Mouse (Mus musculus) stomach, embryonic 14.5 days (tissue): Measurements from ENCODE around the gene Napa. TPM values are rescaled to one million over a fixed set of nuclear protein-coding genes. Genes with fewer than 3 reads are reported as not detected.

ENCODE experiments used
- ATAC-seq: fragments of 200-750 bp; cut with Nextera tagmentation; 2 replicates; pipeline ENCODE4 v1.8.0; 2017; ENCODE audit warnings: low read depth, moderate TSS enrichment; ENCODE audit not compliant: insufficient number of reproducible peaks, insufficient read depth, low FRiP score
- H3K27ac ChIP-seq: fragments of 300-500 bp; sonication (generic); 2 replicates; pipeline ENCODE4 v1.5.1; 2014; ENCODE audit warnings: mild to moderate bottlenecking, low read length, moderate library complexity, mixed read lengths
- H3K27me3 ChIP-seq: fragments of 300-500 bp; sonication (generic); 2 replicates; pipeline ENCODE4 v1.6.1; 2014; ENCODE audit warnings: low read length, control low read depth, mixed read lengths; ENCODE audit not compliant: control insufficient read depth, insufficient read depth
- H3K36me3 ChIP-seq: fragments of 300-500 bp; sonication (generic); 2 replicates; pipeline ENCODE4 v1.6.1; 2014; ENCODE audit warnings: mild to moderate bottlenecking, control low read depth, low read length, moderate library complexity, mixed read lengths; ENCODE audit not compliant: control insufficient read depth, insufficient read depth
- H3K4me1 ChIP-seq: fragments of 300-500 bp; sonication (generic); 2 replicates; pipeline ENCODE4 v1.6.1; 2014; ENCODE audit warnings: low read length, control low read depth, mixed read lengths; ENCODE audit not compliant: control insufficient read depth, insufficient read depth
- H3K4me2 ChIP-seq: fragments of 300-500 bp; sonication (generic); replicated peaks from 2 replicates; pipeline ENCODE4 v1.6.1; 2014; ENCODE audit warnings: low read depth, low read length, control low read depth
- H3K4me3 ChIP-seq: fragments of 300-500 bp; sonication (generic); 2 replicates; pipeline ENCODE4 v1.5.1; 2014; ENCODE audit warnings: low read depth, low read length, control low read depth
- H3K9ac ChIP-seq: fragments of 300-500 bp; sonication (generic); replicated peaks from 2 replicates; pipeline ENCODE4 v1.6.1; 2014; ENCODE audit warnings: low read depth, mild to moderate bottlenecking, control low read depth, low read length, moderate library complexity, mixed read lengths
- H3K9me3 ChIP-seq: fragments of 300-500 bp; sonication (generic); 2 replicates; pipeline ENCODE4 v1.6.1; 2016; ENCODE audit warnings: low read depth, low read length, control low read depth; ENCODE audit not compliant: control insufficient read depth
- WGBS: fragments of 180-500 bp; shearing (Covaris S2); extraction: QIAGEN DNeasy Blood & Tissue Kit; methylation state at CpG from one replicate; pipeline ENCODE4 v1.1.7; 2014; 5-methylcytosine and 5-hydroxymethylcytosine counted together
- polyA plus RNA-seq: library from polyadenylated mRNA; unstranded; fragments of >200 nt; fragmentation: Nextera tagmentation; extraction: Ambion mirVana; gene quantifications from 2 replicates; pipeline ENCODE4 v1.2.1, GENCODE M21; 2014

Napa gene
- polyA plus RNA-seq, 1 experiment from 2014 or later: 213 TPM

DNA sequence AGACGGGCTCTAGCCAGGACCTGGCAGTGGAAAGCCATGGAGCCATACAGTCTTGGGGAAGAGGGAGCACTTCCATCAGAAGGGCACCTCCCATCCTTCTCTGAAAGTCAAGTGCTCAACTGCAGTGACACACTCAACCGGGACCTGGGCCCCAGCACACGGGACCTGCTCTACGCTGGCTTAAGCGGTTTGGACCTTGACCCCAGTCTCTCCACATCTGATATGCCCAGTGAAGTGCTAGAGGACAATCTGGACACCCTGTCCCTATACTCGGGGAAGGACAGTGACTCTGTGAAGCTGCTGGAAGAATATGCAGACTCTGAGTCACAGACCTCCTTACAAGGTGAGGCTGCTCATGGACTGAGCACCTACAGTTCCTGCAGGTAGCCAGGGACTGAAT, 26.4 kb upstream of the Napa start:
- Histone ChIP-seq H3K9me3 (no peaks in the 10 kb centered on the region), H3K4me1 (no peaks in the 10 kb centered on the region), H3K4me3 (no peak overlapping the region), H3K27ac (no peak overlapping the region), H3K27me3 (no peaks in the 10 kb centered on the region), H3K36me3 (no peaks in the 10 kb centered on the region), H3K9ac (no peak overlapping the region), H3K4me2 (no peak overlapping the region)
- ATAC-seq: no peak
- WGBS: 78% methylated on average over 6 of the region's 6 CpGs

DNA sequence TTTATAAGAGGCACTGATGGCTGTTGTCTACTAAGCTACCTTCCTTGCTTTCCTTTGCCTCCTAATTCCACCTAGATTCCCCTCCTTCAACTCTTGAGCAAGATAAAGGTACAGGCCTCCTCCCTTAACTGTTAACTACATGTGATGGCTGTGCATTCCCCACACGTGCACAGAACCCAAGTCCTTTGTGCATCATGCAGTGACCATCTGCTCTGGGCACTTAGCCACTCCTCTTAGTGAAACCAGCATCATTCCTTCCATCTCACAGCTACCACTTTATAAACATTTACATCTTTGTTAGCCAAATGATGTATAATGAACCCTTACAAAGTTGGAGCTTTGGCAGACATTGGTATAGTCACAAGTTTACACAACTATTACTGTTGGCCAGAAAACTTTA, 18.3 kb upstream of the Napa start:
- 56% methylated on average over 1 of the region's 1 CpGs for WGBS
- no peak overlapping the region for H3K4me2 ChIP-seq
- no peak overlapping the region for H3K4me3 ChIP-seq
- no peak overlapping the region for H3K27ac ChIP-seq
- H3K9me3 ChIP-seq: no peaks in the 10 kb centered on the region
- H3K27me3 ChIP-seq: no peaks in the 10 kb centered on the region
- no peaks in the 10 kb centered on the region for H3K36me3 ChIP-seq
- no peaks in the 10 kb centered on the region for H3K4me1 ChIP-seq
- no peak for ATAC-seq
- H3K9ac ChIP-seq: no peak overlapping the region

DNA sequence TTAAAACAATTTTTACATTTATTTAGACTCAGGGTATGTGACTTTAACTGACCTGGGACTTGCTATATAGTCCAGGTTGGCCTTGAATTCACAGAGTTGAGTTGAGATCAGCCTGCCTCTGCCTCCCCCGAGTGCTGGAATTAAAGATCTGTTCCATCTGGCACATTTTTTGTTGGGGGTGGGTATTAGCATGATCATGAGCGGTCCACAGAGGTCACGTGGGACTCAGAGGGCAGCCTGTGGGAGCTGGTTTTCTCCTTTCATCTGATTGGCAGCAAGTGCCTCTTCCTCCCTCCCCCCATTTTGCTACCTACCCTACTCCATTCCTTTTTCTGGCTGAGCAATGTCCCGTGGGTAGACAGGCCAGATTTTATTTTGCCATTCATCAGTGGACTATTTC, 17.7 kb upstream of the Napa start:
- no peak for ATAC-seq
- H3K4me1 ChIP-seq: no peaks in the 10 kb centered on the region
- H3K4me2 ChIP-seq: no peak overlapping the region
- H3K27ac ChIP-seq: no peak overlapping the region
- WGBS: 66% methylated on average over 4 of the region's 4 CpGs
- no peaks in the 10 kb centered on the region for H3K27me3 ChIP-seq
- H3K36me3 ChIP-seq: no peaks in the 10 kb centered on the region
- no peaks in the 10 kb centered on the region for H3K9me3 ChIP-seq
- no peak overlapping the region for H3K9ac ChIP-seq
- H3K4me3 ChIP-seq: no peak overlapping the region

DNA sequence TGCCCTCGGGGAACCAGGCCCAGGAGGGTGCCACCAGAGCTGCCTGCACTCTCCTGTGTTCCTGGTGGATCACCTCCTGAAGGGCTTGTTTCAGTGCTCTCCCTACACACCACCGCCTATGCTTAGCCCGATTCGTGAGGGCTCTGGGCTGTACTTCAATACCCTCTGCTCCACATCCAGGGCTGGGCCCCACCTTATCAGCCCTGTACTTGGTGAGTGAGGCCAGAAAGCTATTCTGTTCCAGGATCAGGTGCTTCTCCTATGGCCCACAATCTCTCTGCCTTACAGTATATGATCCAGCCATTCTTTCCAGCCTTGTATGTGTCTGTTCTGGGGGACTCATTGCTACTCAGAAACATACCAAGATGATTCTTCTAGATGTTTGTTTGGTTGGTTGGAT, 14.9 kb upstream of the Napa start:
- no peak for ATAC-seq
- Histone ChIP-seq H3K4me3 (no peak overlapping the region), H3K9me3 (no peaks in the 10 kb centered on the region), H3K4me2 (no peak overlapping the region), H3K9ac (no peak overlapping the region), H3K4me1 (no peaks in the 10 kb centered on the region), H3K27me3 (no peaks in the 10 kb centered on the region), H3K27ac (no peak overlapping the region), H3K36me3 (no peaks in the 10 kb centered on the region)
- WGBS: 67% methylated on average over 4 of the region's 4 CpGs

DNA sequence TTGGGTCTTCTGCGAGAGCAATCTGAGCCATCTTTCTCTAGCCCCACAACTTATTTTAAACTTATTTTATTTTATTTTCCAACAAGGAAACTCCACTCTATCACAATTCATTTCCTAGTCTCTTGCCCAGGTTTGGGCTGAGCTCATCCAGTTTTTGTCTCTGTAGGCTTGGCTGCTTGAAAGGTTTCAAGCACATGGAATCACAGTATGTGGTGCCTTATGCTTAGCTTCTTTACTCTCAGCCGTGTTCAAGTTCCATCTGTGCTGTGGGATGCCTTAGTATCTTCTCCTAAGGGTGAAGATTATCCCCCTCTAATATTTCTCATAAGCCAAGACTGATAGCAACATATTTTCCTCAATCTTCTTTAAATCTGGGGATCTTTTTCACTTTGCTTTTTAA, 10.7 kb upstream of the Napa start:
- no peak overlapping the region for H3K9ac ChIP-seq
- H3K4me1 ChIP-seq: no peaks in the 10 kb centered on the region
- H3K4me2 ChIP-seq: no peak overlapping the region
- H3K27me3 ChIP-seq: no peaks in the 10 kb centered on the region
- H3K9me3 ChIP-seq: no peaks in the 10 kb centered on the region
- H3K27ac ChIP-seq: no peak overlapping the region
- no peaks in the 10 kb centered on the region for H3K36me3 ChIP-seq
- no peak overlapping the region for H3K4me3 ChIP-seq
- no peak for ATAC-seq
- 80% methylated on average over 2 of the region's 2 CpGs for WGBS

DNA sequence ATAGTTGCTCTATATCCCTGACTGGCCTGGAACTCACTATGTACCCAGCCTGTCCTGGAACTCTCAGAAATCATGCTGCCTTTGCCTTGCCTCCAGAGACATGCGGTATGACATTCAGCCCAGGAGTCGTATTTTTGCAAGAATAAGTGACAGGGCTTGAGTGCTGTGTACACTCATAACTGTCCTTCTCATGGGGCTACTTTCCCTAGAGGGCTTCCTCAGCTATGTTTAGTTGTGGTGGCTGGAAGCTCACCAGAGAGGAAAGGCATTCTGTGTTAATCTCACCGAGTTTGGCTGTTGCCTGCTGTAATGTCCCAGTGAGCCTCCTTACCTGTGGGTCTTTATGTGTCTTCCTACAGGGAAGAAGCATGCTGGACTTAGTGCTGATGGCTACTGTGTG, 3.7 kb upstream of the Napa start:
- ATAC-seq: no peak
- Histone ChIP-seq H3K4me1 (peaks cover 5% of the 10 kb centered on the region), H3K4me2 (no peak overlapping the region), H3K9me3 (no peaks in the 10 kb centered on the region), H3K27ac (no peak overlapping the region), H3K4me3 (no peak overlapping the region), H3K27me3 (no peaks in the 10 kb centered on the region), H3K36me3 (no peaks in the 10 kb centered on the region), H3K9ac (no peak overlapping the region)
- 64% methylated on average over 3 of the region's 3 CpGs for WGBS

DNA sequence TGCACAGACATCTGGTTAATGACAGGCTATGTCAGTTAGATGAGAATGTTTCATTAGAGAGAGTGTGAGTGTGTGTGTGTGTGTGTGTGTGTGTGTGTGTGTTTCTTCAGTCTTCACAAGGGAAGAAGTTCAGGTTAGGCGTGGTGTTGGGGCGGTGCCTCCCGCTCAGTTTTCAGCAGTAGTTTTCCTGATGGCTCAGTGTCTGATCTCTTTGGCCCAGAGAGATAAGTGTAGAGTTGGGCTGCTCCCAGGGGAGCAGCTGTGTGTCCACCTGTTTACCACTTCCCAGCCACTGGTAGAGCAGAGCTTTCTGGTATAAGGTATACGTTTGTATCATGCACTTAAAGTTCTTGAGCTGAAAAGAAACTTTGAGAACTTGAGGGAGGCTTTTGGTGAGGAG, 1.6 kb downstream of the Napa start:
- no peak overlapping the region for H3K27ac ChIP-seq
- peak overlapping the region; percentile 100; the same call in 1 of the 2 replicates for H3K4me3 ChIP-seq
- H3K36me3 ChIP-seq: peaks cover 9% of the 10 kb centered on the region; the same call in 1 of the 2 replicates
- WGBS: 86% methylated on average over 4 of the region's 4 CpGs
- H3K4me1 ChIP-seq: peaks cover 11% of the 10 kb centered on the region
- H3K4me2 ChIP-seq: peak overlapping the region; percentile 79; the same call in 1 of the 2 replicates
- H3K9me3 ChIP-seq: no peaks in the 10 kb centered on the region
- no peaks in the 10 kb centered on the region for H3K27me3 ChIP-seq
- no peak overlapping the region; the same call in 1 of the 2 replicates for H3K9ac ChIP-seq
- no peak for ATAC-seq

DNA sequence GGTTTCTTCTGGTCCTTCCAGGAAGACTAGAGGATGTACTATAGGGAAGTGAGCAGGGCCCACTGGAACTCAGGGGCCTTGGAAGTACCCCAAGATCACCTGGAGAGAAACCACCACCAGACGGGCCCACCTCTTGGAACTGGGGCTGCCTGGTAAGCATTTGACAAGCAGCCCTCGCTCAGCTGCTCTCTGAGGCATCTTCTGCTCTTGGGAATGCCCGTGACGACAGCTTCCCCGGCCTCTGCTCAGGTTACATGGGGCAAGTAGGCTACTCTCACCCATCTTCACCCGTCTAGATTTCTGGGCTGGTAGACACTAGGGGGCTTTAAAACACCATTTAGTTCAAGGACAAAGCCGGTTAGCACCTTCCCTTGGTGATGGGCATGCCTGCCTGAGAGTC, 2.8 kb downstream of the Napa start:
- peaks cover 15% of the 10 kb centered on the region; the same call in 1 of the 2 replicates for H3K36me3 ChIP-seq
- ATAC-seq: no peak
- no peak overlapping the region for H3K9ac ChIP-seq
- H3K9me3 ChIP-seq: no peaks in the 10 kb centered on the region
- H3K27me3 ChIP-seq: no peaks in the 10 kb centered on the region
- no peak overlapping the region for H3K4me3 ChIP-seq
- H3K27ac ChIP-seq: no peak overlapping the region
- no peak overlapping the region for H3K4me2 ChIP-seq
- peaks cover 11% of the 10 kb centered on the region for H3K4me1 ChIP-seq
- 78% methylated on average over 7 of the region's 7 CpGs for WGBS

DNA sequence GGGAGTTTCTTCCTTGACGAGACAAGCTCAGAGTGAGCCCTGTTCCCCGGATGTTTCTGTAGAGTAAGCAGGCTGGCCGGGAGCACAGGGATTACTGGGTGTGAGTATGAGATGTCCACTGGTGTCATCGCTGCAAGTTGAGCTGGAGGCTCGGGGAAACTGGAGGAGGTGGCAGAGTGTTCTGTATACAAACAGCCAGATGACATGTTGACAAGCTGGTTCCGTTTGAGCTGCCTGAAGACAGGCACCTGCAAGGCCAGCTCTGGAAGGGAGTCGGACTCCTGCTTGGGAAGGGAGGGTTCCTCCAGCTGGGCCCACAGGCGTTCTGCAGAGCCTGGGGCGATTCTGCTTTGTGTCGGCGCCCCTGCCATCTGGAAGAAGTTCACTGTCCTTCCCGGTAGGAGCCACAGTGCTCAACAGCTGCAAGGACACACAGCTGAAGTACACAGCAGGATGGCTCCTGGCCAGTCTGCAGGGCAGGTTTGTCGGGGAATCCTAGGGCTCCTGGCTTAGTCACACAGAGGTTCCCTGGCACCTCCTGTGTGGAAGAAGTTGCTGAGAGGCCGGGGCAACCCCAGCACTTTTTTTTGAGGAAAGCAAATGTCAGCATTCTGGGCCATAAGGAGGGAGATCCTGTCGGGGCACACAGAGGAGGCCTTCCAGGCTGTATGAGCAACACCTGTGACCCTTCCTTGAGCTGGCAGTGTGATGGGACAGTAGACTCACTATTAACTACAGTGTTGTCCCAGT, 3.6 kb downstream of the Napa start:
- H3K4me2 ChIP-seq: no peak overlapping the region
- H3K9me3 ChIP-seq: no peaks in the 10 kb centered on the region
- no peak overlapping the region for H3K27ac ChIP-seq
- H3K4me3 ChIP-seq: no peak overlapping the region
- H3K9ac ChIP-seq: no peak overlapping the region
- peaks cover 11% of the 10 kb centered on the region for H3K4me1 ChIP-seq
- H3K27me3 ChIP-seq: no peaks in the 10 kb centered on the region
- H3K36me3 ChIP-seq: peaks cover 15% of the 10 kb centered on the region; the same call in 1 of the 2 replicates
- no peak for ATAC-seq
- WGBS: 73% methylated on average over 15 of the region's 15 CpGs
